Mouse (Mus musculus) limb, embryonic 15.5 days (tissue): Measurements from ENCODE around the gene Trip11. TPM values are rescaled to one million over a fixed set of nuclear protein-coding genes. Genes with fewer than 3 reads are reported as not detected.

Experiments used
- ATAC-seq: fragments of 200-750 bp; cut with Nextera tagmentation; 2 replicates; pipeline ENCODE4 v1.8.0; 2017; ENCODE audit warnings: low read depth, moderate TSS enrichment; ENCODE audit not compliant: insufficient number of reproducible peaks, low FRiP score, low TSS enrichment
- H3K27ac ChIP-seq: fragments of 300-500 bp; sonication (generic); 2 replicates; pipeline ENCODE4 v1.5.1; 2015; ENCODE audit warnings: moderate library complexity, mild to moderate bottlenecking, inconsistent platforms
- H3K27me3 ChIP-seq: fragments of 300-500 bp; sonication (generic); 2 replicates; pipeline ENCODE4 v1.6.1; 2015; ENCODE audit warnings: inconsistent platforms
- H3K36me3 ChIP-seq: fragments of 300-500 bp; sonication (generic); 2 replicates; pipeline ENCODE4 v1.6.1; 2015; ENCODE audit warnings: inconsistent platforms
- H3K4me1 ChIP-seq: fragments of 300-500 bp; sonication (generic); 2 replicates; pipeline ENCODE4 v1.6.1; 2015; ENCODE audit warnings: inconsistent platforms
- H3K4me2 ChIP-seq: fragments of 300-500 bp; sonication (generic); 2 replicates; pipeline ENCODE4 v1.6.1; 2015; ENCODE audit warnings: mild to moderate bottlenecking, inconsistent platforms
- H3K4me3 ChIP-seq: fragments of 300-500 bp; sonication (generic); 2 replicates; pipeline ENCODE4 v1.5.1; 2015; ENCODE audit warnings: mild to moderate bottlenecking, inconsistent platforms
- H3K9ac ChIP-seq: fragments of 300-500 bp; sonication (generic); 2 replicates; pipeline ENCODE4 v1.6.1; 2015; ENCODE audit warnings: inconsistent platforms
- H3K9me3 ChIP-seq: fragments of 300-500 bp; sonication (generic); 2 replicates; pipeline ENCODE4 v1.6.1; 2016; ENCODE audit warnings: inconsistent platforms
- WGBS: fragments of 180-500 bp; shearing (Covaris S2); methylation state at CpG from one replicate; pipeline ENCODE4 v1.1.7; 2015; 5-methylcytosine and 5-hydroxymethylcytosine counted together
- polyA plus RNA-seq: library from polyadenylated mRNA; unstranded; fragments of >200 nt; fragmentation: Nextera tagmentation; extraction: Ambion mirVana; gene quantifications from 2 replicates; pipeline ENCODE4 v1.2.1, GENCODE M21; 2015

Trip11 gene
- polyA plus RNA-seq, 1 experiment from 2014 or later, result 37.7 TPM

DNA sequence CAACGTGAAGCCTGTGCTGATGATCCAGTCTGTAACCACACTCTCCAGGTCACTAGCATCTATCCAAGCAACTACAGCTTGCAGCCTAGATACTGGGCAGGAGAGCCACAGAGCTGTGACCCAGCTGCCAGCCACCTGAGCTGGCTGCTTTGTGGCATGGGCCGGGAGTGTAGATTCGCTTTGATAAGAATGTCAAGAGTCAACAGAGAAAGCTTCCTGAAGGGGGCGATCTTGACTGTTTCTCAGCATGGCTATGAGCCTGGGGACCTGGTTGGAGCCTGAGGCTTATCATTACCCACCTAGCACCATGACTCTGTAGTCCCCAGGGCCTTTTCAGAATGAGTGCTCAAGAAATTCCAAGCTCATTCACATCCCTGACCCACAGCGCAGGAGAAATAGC, 96.3 kb downstream of the Trip11 start:
- WGBS, result 46% methylated on average over 5 of the region's 5 CpGs
- peaks cover 22% of the 10 kb centered on the region for H3K4me1 ChIP-seq
- no peaks in the 10 kb centered on the region for H3K27me3 ChIP-seq
- peak overlapping the region; percentile 72 for H3K27ac ChIP-seq
- no peaks in the 10 kb centered on the region for H3K9me3 ChIP-seq
- H3K4me3 ChIP-seq, result peak overlapping the region; percentile 55
- H3K9ac ChIP-seq, result no peak overlapping the region
- H3K36me3 ChIP-seq, result 0 out of 2 replicates have a peak, but pooled peaks cover under 1% of the 10 kb centered on the region
- peak overlapping the region; percentile 38 for H3K4me2 ChIP-seq
- no peak for ATAC-seq

DNA sequence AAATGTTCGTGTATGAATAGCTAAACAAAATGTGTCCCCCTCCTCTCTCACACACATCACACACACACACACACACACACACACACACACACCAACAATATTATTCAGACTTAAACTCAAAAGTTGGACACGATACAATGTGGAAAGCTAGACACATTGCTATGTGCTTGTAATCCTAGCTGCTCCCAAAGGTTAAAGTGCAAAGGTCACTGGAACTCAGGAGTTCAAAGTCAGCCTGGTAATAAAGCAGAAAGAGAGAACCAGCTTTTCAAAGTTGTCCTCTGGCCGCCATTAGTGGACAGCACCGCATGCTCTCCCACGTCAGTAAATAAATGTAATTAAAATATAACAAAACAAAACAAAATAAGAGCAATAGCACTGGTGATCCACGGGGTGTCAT, 97.3 kb downstream of the Trip11 start:
- H3K4me3 ChIP-seq, result no peak overlapping the region

DNA sequence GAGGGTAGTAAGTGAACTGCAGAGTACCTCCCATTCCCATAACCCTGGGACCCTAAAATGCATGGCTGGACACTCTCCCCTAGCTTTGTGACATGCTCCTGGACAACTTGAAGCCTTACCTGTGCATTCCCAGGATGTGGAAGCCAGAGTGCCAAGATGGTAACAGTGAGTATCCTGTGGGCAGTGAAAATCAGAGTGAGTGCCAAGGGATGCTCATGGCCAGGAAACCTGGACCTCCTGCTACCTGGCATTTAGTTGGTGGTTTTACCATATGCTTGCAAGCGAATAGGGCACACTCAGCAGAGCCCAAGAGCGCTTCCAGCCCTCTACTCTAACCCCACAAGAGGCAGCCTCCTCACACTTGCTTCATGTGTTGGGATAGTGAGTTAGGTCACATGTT, 98.6 kb downstream of the Trip11 start:
- 92% methylated on average over 2 of the region's 2 CpGs for WGBS
- no peak overlapping the region for H3K27ac ChIP-seq
- no peaks in the 10 kb centered on the region for H3K27me3 ChIP-seq
- H3K36me3 ChIP-seq, result peaks cover 20% of the 10 kb centered on the region; the same call in 1 of the 2 replicates
- ATAC-seq, result no peak
- no peak overlapping the region for H3K4me3 ChIP-seq
- no peak overlapping the region for H3K4me2 ChIP-seq
- peaks cover 14% of the 10 kb centered on the region for H3K4me1 ChIP-seq
- H3K9me3 ChIP-seq, result no peaks in the 10 kb centered on the region
- no peak overlapping the region for H3K9ac ChIP-seq

More for the DNA sequence above, 97.3 kb downstream of the Trip11 start:
- no peaks in the 10 kb centered on the region for H3K27me3 ChIP-seq
- no peak overlapping the region for H3K27ac ChIP-seq
- no peak overlapping the region for H3K9ac ChIP-seq
- H3K4me1 ChIP-seq, result peaks cover 18% of the 10 kb centered on the region
- H3K9me3 ChIP-seq, result no peaks in the 10 kb centered on the region
- WGBS, result 75% methylated on average over 6 of the region's 6 CpGs
- H3K4me2 ChIP-seq, result no peak overlapping the region
- no peak for ATAC-seq
- peaks cover 10% of the 10 kb centered on the region; the same call in 1 of the 2 replicates for H3K36me3 ChIP-seq

DNA sequence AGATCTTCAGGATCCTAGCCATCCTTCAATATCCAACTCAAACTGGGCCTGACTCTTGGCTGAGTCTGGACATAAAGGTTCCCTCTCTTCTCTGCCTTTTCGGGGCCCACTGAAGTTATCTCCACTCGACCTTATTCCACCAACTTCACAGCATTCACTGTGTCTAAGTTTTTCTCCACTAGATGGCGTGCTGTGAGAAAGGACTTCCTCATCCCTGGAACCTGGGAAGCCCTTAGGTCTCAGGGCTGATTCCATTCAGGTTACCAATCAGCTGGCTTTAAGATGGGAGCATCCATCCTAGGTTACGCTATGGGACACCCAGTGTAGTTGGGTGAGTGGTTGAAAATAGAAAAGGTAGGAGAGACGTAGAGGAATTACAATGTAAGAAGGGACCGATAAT, 101.9 kb downstream of the Trip11 start:
- Histone ChIP-seq H3K36me3 (peaks cover 31% of the 10 kb centered on the region), H3K9me3 (no peaks in the 10 kb centered on the region), H3K27me3 (no peaks in the 10 kb centered on the region), H3K4me1 (peaks cover 3% of the 10 kb centered on the region; the same call in 1 of the 2 replicates), H3K27ac (no peak overlapping the region), H3K4me3 (no peak overlapping the region), H3K9ac (no peak overlapping the region), H3K4me2 (no peak overlapping the region)
- WGBS, result 68% methylated on average over 6 of the region's 6 CpGs
- ATAC-seq, result no peak

DNA sequence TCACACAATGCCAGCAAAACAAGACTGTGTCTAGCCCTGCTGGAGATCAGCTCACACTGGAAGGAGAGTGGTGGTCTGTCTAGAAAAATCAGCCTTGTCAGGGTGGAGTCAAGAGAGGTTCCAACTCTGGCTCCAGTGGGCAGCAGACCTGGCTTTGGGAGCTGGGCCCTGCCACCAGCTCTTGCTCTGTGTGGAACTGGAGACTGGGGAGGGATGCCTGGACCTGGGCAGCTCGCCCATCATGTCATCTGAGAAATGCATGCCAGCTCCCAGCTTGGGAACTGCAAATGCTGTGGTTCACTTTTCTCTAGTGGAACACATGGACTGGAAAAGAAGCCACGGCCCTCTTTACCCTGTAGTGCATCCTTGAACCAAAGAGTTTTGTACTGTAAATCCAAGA, 102.6 kb downstream of the Trip11 start:
- no peak for ATAC-seq
- 70% methylated on average over 2 of the region's 2 CpGs for WGBS
- Histone ChIP-seq H3K9ac (no peak overlapping the region), H3K4me3 (no peak overlapping the region), H3K27me3 (no peaks in the 10 kb centered on the region), H3K36me3 (peaks cover 31% of the 10 kb centered on the region), H3K4me2 (no peak overlapping the region), H3K27ac (no peak overlapping the region), H3K9me3 (no peaks in the 10 kb centered on the region), H3K4me1 (0 out of 2 replicates have a peak, but pooled peaks cover 3% of the 10 kb centered on the region)

DNA sequence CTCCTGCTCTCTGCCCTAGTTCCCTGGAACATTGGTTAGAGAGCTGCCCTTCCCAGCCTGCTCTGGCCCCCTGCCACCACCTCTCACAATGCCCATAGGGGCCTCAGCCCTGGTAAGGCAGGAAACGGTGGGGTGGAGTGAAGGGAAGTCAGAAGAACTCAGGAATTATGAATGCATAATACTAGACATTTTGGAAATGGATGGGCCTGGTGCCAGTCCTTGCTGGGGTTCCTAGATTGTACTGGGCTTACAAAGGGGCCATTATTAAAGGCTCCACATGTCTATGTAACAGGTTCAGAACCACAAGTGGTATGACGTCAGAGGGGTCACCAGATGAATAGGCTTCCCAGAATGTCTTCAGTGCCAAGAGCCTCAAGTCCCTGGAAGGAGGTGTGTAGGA, 105.7 kb downstream of the Trip11 start:
- H3K36me3 ChIP-seq, result peaks cover 31% of the 10 kb centered on the region
- peak; percentile 46 for ATAC-seq
- H3K4me3 ChIP-seq, result no peak overlapping the region
- H3K27me3 ChIP-seq, result no peaks in the 10 kb centered on the region
- 40% methylated on average over 2 of the region's 2 CpGs for WGBS
- H3K27ac ChIP-seq, result peak overlapping the region; percentile 43; the same call in 1 of the 2 replicates
- no peak overlapping the region for H3K9ac ChIP-seq
- no peak overlapping the region for H3K4me2 ChIP-seq
- H3K4me1 ChIP-seq, result 0 out of 2 replicates have a peak, but pooled peaks cover 3% of the 10 kb centered on the region
- H3K9me3 ChIP-seq, result no peaks in the 10 kb centered on the region

DNA sequence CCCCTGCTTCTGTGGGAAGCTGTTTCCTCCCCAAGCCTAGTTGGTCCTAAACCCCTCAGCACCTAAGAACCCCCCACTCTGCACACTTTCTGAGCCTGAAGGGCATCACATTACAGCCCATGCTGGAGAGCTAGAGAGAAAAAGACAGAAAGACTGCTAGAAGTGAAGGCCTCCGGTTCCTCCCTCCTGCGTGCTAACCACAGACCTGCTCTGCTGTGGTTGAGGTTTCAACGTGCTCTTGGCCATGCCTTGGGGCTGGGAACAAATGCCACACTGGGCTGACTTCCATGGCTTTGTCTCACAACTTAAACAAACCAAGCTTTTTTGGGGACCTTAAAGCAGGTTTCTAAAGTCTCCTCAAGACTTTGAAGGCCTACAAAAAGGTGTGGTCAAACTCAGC, 110.6 kb downstream of the Trip11 start:
- ATAC-seq, result no peak

DNA sequence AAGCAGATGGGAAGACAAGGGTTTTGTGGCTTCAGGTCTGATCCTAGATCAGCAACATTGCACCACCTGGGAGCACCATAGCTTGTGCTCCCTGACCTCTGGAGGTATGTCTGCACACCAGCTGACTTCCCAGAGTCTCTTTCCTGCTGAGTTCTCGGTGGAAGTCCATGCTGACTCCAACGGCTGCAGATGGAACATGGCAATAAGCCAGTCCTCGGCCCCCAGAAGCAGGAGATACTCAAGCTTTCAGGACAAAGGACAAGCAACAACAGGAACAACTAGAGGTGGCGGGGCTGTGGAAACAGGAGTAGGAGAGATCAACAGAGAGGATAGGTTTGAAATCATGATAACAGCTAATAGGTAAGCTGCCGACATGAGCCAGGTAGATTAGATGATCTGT, 111.3 kb downstream of the Trip11 start:
- Histone ChIP-seq H3K27me3 (no peaks in the 10 kb centered on the region), H3K4me2 (no peak overlapping the region), H3K4me1 (peaks cover 10% of the 10 kb centered on the region), H3K27ac (no peak overlapping the region), H3K36me3 (no peaks in the 10 kb centered on the region; the same call in none of the 2 replicates), H3K9ac (no peak overlapping the region), H3K4me3 (no peak overlapping the region), H3K9me3 (no peaks in the 10 kb centered on the region)
- WGBS, result 49% methylated on average over 5 of the region's 5 CpGs
- ATAC-seq, result no peak

More for the DNA sequence above, 110.6 kb downstream of the Trip11 start:
- Histone ChIP-seq H3K27ac (no peak overlapping the region), H3K4me3 (no peak overlapping the region), H3K9ac (no peak overlapping the region), H3K4me2 (no peak overlapping the region), H3K36me3 (peaks cover 3% of the 10 kb centered on the region), H3K27me3 (no peaks in the 10 kb centered on the region), H3K4me1 (peaks cover 12% of the 10 kb centered on the region), H3K9me3 (no peaks in the 10 kb centered on the region)
- 77% methylated on average over 3 of the region's 3 CpGs for WGBS

DNA sequence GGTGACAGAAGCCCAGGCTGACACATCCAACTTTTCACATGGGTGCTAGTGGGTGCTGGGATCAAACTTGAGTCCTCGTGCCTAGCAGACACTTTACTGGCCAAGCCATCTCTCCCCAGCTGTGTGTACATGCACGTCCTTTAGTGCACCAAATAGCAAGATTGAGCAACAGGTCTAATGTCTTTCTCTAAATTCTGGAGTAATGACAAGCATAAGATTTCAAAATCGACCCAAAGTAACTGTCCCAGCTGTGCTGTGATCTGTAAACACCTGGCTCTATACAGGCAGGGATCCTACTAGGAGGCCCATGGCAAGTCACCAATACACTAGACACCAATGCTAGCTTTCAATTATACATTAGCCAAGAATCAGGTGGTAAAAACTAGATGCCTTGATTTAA, 112.0 kb downstream of the Trip11 start:
- no peaks in the 10 kb centered on the region; the same call in none of the 2 replicates for H3K36me3 ChIP-seq
- H3K9me3 ChIP-seq, result no peaks in the 10 kb centered on the region
- peaks cover 10% of the 10 kb centered on the region for H3K4me1 ChIP-seq
- H3K4me3 ChIP-seq, result no peak overlapping the region
- H3K27ac ChIP-seq, result no peak overlapping the region
- H3K9ac ChIP-seq, result no peak overlapping the region
- no peak for ATAC-seq
- no peaks in the 10 kb centered on the region for H3K27me3 ChIP-seq
- H3K4me2 ChIP-seq, result no peak overlapping the region
- 76% methylated on average over 3 of the region's 3 CpGs for WGBS

DNA sequence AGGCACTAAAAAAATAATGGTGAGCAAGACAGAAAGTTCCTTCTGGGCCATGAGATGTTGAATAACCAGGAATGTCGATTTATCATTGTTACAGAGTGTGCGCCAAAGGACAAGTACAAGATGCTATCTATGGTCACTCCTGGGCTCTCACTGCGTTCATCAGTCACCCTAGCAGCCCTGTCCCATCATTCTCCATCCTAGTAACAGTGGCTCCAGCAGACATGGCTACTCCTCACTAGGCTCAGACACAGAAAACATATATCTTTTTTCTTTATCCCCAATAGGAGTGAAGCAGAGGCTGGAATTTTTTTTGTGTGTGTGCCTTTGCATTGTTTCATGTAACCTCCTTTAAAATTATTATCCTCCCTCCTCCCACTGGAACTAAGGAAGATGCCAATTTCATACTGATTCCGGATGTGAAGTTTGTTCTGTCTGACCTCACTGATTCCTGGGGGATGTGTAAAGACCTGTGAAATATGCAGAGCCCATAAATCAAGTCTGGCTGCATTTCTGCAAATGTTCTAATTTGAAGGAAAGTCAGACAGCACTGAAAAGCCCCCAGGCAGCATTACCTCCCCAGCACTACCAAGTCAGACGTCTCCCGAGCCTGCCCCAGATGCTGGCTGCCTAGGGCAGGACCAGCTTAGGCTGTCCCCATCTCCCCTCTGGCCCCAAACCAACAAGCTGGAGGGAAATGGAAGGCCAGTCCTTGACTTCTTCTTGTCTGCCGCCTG, 114.7 kb downstream of the Trip11 start:
- 41% methylated on average over 7 of the region's 7 CpGs for WGBS
- Histone ChIP-seq H3K27ac (peak overlapping the region; percentile 39; the same call in 1 of the 2 replicates), H3K9ac (no peak overlapping the region), H3K4me2 (no peak overlapping the region), H3K4me3 (no peak overlapping the region), H3K4me1 (peaks cover 10% of the 10 kb centered on the region), H3K36me3 (no peaks in the 10 kb centered on the region; the same call in none of the 2 replicates), H3K27me3 (no peaks in the 10 kb centered on the region), H3K9me3 (no peaks in the 10 kb centered on the region)
- ATAC-seq, result peak; percentile 44; the same call in 1 of the 2 replicates

DNA sequence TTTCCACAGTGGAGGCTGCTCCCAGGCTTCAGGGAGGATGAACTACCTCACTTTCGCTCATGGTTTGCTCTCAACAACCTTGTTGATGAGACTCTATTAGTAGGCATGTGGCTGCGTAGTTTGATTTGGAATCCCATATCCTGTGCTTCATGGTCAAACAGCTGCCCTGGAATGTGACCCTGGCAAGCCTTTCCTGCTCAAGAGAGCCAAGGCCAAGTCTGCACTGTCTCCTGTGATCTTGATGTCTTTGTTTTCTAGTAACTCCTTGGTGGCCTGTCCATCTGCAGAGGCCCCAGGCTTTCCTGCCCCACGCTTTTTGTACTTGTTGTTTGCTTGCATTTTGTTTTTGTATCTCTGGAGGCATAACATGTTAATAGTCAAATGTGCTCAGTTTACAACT, 118.6 kb downstream of the Trip11 start:
- Histone ChIP-seq H3K9me3 (no peaks in the 10 kb centered on the region), H3K27ac (no peak overlapping the region), H3K4me2 (no peak overlapping the region), H3K4me3 (no peak overlapping the region), H3K9ac (no peak overlapping the region), H3K27me3 (no peaks in the 10 kb centered on the region), H3K4me1 (peaks cover 12% of the 10 kb centered on the region), H3K36me3 (peaks cover 5% of the 10 kb centered on the region; the same call in 1 of the 2 replicates)
- 82% methylated on average over 3 of the region's 3 CpGs for WGBS
- no peak for ATAC-seq

DNA sequence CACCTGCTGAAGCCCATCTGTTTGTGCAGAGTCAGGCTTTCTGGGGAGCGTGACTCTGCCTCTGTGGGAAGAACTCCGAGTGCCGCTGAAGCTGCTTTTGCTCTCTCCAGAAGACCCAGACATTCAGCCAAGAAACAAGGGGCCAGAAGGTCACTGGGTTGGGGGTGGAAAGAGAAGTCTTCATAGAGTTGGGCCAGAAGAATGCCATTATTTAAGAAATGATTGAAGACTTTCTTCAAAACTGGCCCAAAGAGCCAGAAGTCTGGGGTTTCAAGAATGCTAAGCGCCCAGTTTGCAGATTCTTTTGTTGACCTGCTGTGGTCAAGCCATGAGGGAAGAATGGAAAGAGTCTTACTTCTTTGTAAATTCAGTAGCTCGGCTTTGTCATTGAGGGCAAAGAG, 119.8 kb downstream of the Trip11 start:
- WGBS, result 87% methylated on average over 5 of the region's 5 CpGs
- ATAC-seq, result no peak
- peaks cover 5% of the 10 kb centered on the region; the same call in 1 of the 2 replicates for H3K36me3 ChIP-seq
- no peaks in the 10 kb centered on the region for H3K9me3 ChIP-seq
- H3K4me3 ChIP-seq, result no peak overlapping the region
- H3K27ac ChIP-seq, result no peak overlapping the region
- no peak overlapping the region for H3K4me2 ChIP-seq
- H3K9ac ChIP-seq, result no peak overlapping the region
- H3K4me1 ChIP-seq, result peaks cover 2% of the 10 kb centered on the region; the same call in 1 of the 2 replicates
- no peaks in the 10 kb centered on the region for H3K27me3 ChIP-seq
